Comparison of ENCODE assay signal across 12 mouse cellular contexts in genomic region chr3:115933293-115934186, GRCm38 (mm10). TPM values are rescaled to one million over a fixed set of nuclear protein-coding genes. Genes with fewer than 3 reads are reported as not detected.
A peak's percentile ranks its signal among the peaks of the same experiment; 100 is the strongest.
DNase-seq lines count a peak whose midpoint lies in the region; ATAC-seq and TF ChIP-seq lines count a peak whose summit lies in the region.
"Had no signal": no experiment of that assay in that cellular context is flagged by ENCODE, and none has a peak within 500 bp of the region (broad histone marks: within the 10 kb centered on the region; RNA-seq: fewer than 3 reads in every experiment).

No protein-coding gene starts in this region.

- DNase-seq in spleen, adult 12 weeks (ENCODE audit: low spot score) = peak; percentile 10
- no peak for DNase-seq in spleen, postnatal 4 days (ENCODE audit: low spot score in 2 of 2)
- peak; percentile 32 to 69 for DNase-seq in layer of hippocampus, adult 2 months (ENCODE audit: low spot score in 2 of 2)
- DNase-seq in right cerebral cortex, postnatal 14 days = peak; percentile 18
- DNase-seq in liver, embryonic 11.5 days (ENCODE audit: low spot score) = no peak
- DNase-seq: cerebellum, adult 11 months; heart, adult 2 months had no signal

- no peaks in the 10 kb centered on the region for H3K4me1 ChIP-seq in intestine, embryonic 16.5 days (ENCODE audit: control insufficient read depth, insufficient read depth, low read length)
- H3K4me1 ChIP-seq in liver, embryonic 11.5 days (replicated peaks; ENCODE audit: control insufficient read depth, insufficient read depth, low read length) = no peaks in the 10 kb centered on the region
- H3K4me1 ChIP-seq in forebrain, embryonic 15.5 days = no peaks in the 10 kb centered on the region
- H3K4me1 ChIP-seq in midbrain, embryonic 16.5 days (ENCODE audit: control insufficient read depth, insufficient read depth, low read length) = no peaks in the 10 kb centered on the region
- H3K4me1 ChIP-seq: forebrain, embryonic 12.5 days; liver, embryonic 12.5 days had no signal

- H3K4me3 ChIP-seq in layer of hippocampus, adult 2 months = no peak overlapping the region
- H3K4me3 ChIP-seq in intestine, embryonic 16.5 days (ENCODE audit: low read length) = no peak overlapping the region
- H3K4me3 ChIP-seq in liver, embryonic 11.5 days (ENCODE audit: low read depth, low read length) = no peak overlapping the region
- H3K4me3 ChIP-seq in forebrain, embryonic 15.5 days = no peak overlapping the region
- no peak overlapping the region for H3K4me3 ChIP-seq in midbrain, embryonic 16.5 days (ENCODE audit: low read depth, low read length)
- H3K4me3 ChIP-seq: forebrain, embryonic 12.5 days; heart, adult 2 months; liver, embryonic 12.5 days had no signal

- WGBS in intestine, embryonic 16.5 days = 84% methylated on average over 18 of the region's 18 CpGs
- WGBS in liver, embryonic 11.5 days = 87% methylated on average over 18 of the region's 18 CpGs
- WGBS in forebrain, embryonic 15.5 days = 91% methylated on average over 18 of the region's 18 CpGs
- 93% methylated on average over 18 of the region's 18 CpGs for WGBS in midbrain, embryonic 16.5 days

- no peak overlapping the region for H3K4me2 ChIP-seq in intestine, embryonic 16.5 days (ENCODE audit: low read depth, low read length)
- no peak overlapping the region for H3K4me2 ChIP-seq in liver, embryonic 11.5 days
- H3K4me2 ChIP-seq in forebrain, embryonic 15.5 days (replicated peaks) = no peak overlapping the region
- H3K4me2 ChIP-seq in midbrain, embryonic 16.5 days (ENCODE audit: low read length) = no peak overlapping the region
- H3K4me2 ChIP-seq: forebrain, embryonic 12.5 days; liver, embryonic 12.5 days had no signal

- no peaks in the 10 kb centered on the region; the same call in 1 of the 2 replicates for H3K36me3 ChIP-seq in intestine, embryonic 16.5 days (ENCODE audit: control insufficient read depth, insufficient read depth, low read length)
- peaks cover 6% of the 10 kb centered on the region for H3K36me3 ChIP-seq in liver, embryonic 11.5 days (ENCODE audit: control insufficient read depth, insufficient read depth, low read length)
- H3K36me3 ChIP-seq in forebrain, embryonic 15.5 days = 0 out of 2 replicates have a peak, but pooled peaks cover 6% of the 10 kb centered on the region
- H3K36me3 ChIP-seq in midbrain, embryonic 16.5 days (ENCODE audit: control insufficient read depth, insufficient read depth, low read length) = 0 out of 2 replicates have a peak, but pooled peaks cover 3% of the 10 kb centered on the region

- H3K27me3 ChIP-seq in intestine, embryonic 16.5 days (replicated peaks; ENCODE audit: control insufficient read depth, insufficient read depth, low read length) = no peaks in the 10 kb centered on the region
- H3K27me3 ChIP-seq in liver, embryonic 11.5 days (replicated peaks; ENCODE audit: control insufficient read depth, insufficient read depth, low read length) = no peaks in the 10 kb centered on the region
- H3K27me3 ChIP-seq in forebrain, embryonic 15.5 days = no peaks in the 10 kb centered on the region
- no peaks in the 10 kb centered on the region for H3K27me3 ChIP-seq in midbrain, embryonic 16.5 days (ENCODE audit: control insufficient read depth, insufficient read depth, low read depth, low read length)
- H3K27me3 ChIP-seq: forebrain, embryonic 12.5 days; liver, embryonic 12.5 days had no signal

- H3K9me3 ChIP-seq in intestine, embryonic 16.5 days (ENCODE audit: control insufficient read depth, low read length) = no peaks in the 10 kb centered on the region
- H3K9me3 ChIP-seq in liver, embryonic 11.5 days (ENCODE audit: control insufficient read depth, low read length) = no peaks in the 10 kb centered on the region
- H3K9me3 ChIP-seq in forebrain, embryonic 15.5 days = no peaks in the 10 kb centered on the region
- no peaks in the 10 kb centered on the region for H3K9me3 ChIP-seq in midbrain, embryonic 16.5 days (replicated peaks; ENCODE audit: control insufficient read depth, low read length, poor library complexity, severe bottlenecking)
- H3K9me3 ChIP-seq: forebrain, embryonic 12.5 days; liver, embryonic 12.5 days had no signal

- no peak for ATAC-seq in intestine, embryonic 16.5 days
- no peak for ATAC-seq in liver, embryonic 11.5 days (replicated peaks; ENCODE audit: low FRiP score)
- no peak for ATAC-seq in forebrain, embryonic 15.5 days (replicated peaks)
- ATAC-seq in midbrain, embryonic 16.5 days = no peak
- ATAC-seq: liver, embryonic 12.5 days had no signal

- no peak overlapping the region for H3K27ac ChIP-seq in layer of hippocampus, adult 2 months
- no peak overlapping the region for H3K27ac ChIP-seq in intestine, embryonic 16.5 days (ENCODE audit: low read length)
- no peak overlapping the region for H3K27ac ChIP-seq in liver, embryonic 11.5 days (ENCODE audit: low read depth, low read length)
- H3K27ac ChIP-seq in forebrain, embryonic 15.5 days (replicated peaks) = no peak overlapping the region
- no peak overlapping the region for H3K27ac ChIP-seq in midbrain, embryonic 16.5 days (ENCODE audit: low read length)
- H3K27ac ChIP-seq: forebrain, embryonic 12.5 days; heart, adult 2 months; liver, embryonic 12.5 days had no signal

- no peak for TF ChIP-seq CTCF in layer of hippocampus, adult 2 months (conservative IDR thresholded peaks at IDR 0.05)

- H3K9ac ChIP-seq in intestine, embryonic 16.5 days (ENCODE audit: low read depth, low read length) = no peak overlapping the region
- H3K9ac ChIP-seq in liver, embryonic 11.5 days (ENCODE audit: low read depth, low read length) = no peak overlapping the region
- no peak overlapping the region for H3K9ac ChIP-seq in forebrain, embryonic 15.5 days (replicated peaks)
- H3K9ac ChIP-seq in midbrain, embryonic 16.5 days (ENCODE audit: low read depth, low read length) = no peak overlapping the region
- H3K9ac ChIP-seq: forebrain, embryonic 12.5 days; liver, embryonic 12.5 days had no signal

RNA-seq across cellular contexts. Expression of gene Dph5, which starts 45.9 kb away (rescaled TPM):
- 10 to 100 TPM; 13.1 to 16.2 TPM for total RNA-seq in layer of hippocampus, adult 2 months (2021)
- polyA plus RNA-seq in intestine, embryonic 16.5 days (2015; fragmentation: Nextera tagmentation; extraction: Ambion mirVana) = 24.3 and 28.8 TPM in 2 replicates
- polyA plus RNA-seq in liver, embryonic 11.5 days (2014; fragmentation: Nextera tagmentation; extraction: Ambion mirVana) = 49.3 and 50.6 TPM in 2 replicates
- 28.8 and 29.4 TPM in 2 replicates for polyA plus RNA-seq in forebrain, embryonic 15.5 days (2015; fragmentation: Nextera tagmentation; extraction: Ambion mirVana)
- 21.8 and 22.1 TPM in 2 replicates for polyA plus RNA-seq in midbrain, embryonic 16.5 days (2015; fragmentation: Nextera tagmentation; extraction: Ambion mirVana)

Comparison
In these comparisons a context has a peak if more than half of its experiments do, and no peak if none do; other contexts are left out.
1. DNase-seq: peak in spleen, adult 12 weeks (single experiment), layer of hippocampus, adult 2 months (2 of 2) and right cerebral cortex, postnatal 14 days (single experiment); none in spleen, postnatal 4 days (0 of 2) and liver, embryonic 11.5 days (single experiment).